Mouse (Mus musculus) kidney, embryonic 16.5 days (tissue): ENCODE data around the gene Tmprss7. TPM values are rescaled to one million over a fixed set of nuclear protein-coding genes. Genes with fewer than 3 reads are reported as not detected.

ENCODE experiments used
- ATAC-seq: fragments of 200-750 bp; cut with Nextera tagmentation; 2 replicates; pipeline ENCODE4 v1.8.0; 2017; ENCODE audit warnings: moderate TSS enrichment; ENCODE audit not compliant: low FRiP score, low TSS enrichment
- H3K27ac ChIP-seq: fragments of 300-500 bp; sonication (generic); 2 replicates; pipeline ENCODE4 v1.5.1; 2014; ENCODE audit warnings: low read length
- H3K27me3 ChIP-seq: fragments of 300-500 bp; sonication (generic); 2 replicates; pipeline ENCODE4 v1.6.1; 2014; ENCODE audit warnings: low read length, control low read depth, mixed read lengths; ENCODE audit not compliant: insufficient read depth
- H3K36me3 ChIP-seq: fragments of 300-500 bp; sonication (generic); 2 replicates; pipeline ENCODE4 v1.6.1; 2014; ENCODE audit warnings: low read length, control low read depth, mixed read lengths; ENCODE audit not compliant: insufficient read depth
- H3K4me1 ChIP-seq: fragments of 300-500 bp; sonication (generic); 2 replicates; pipeline ENCODE4 v1.6.1; 2014; ENCODE audit warnings: low read length, control low read depth, mixed read lengths; ENCODE audit not compliant: insufficient read depth
- H3K4me2 ChIP-seq: fragments of 300-500 bp; sonication (generic); replicated peaks from 2 replicates; pipeline ENCODE4 v1.6.1; 2014; ENCODE audit warnings: low read depth, low read length
- H3K4me3 ChIP-seq: fragments of 300-500 bp; sonication (generic); 2 replicates; pipeline ENCODE4 v1.5.1; 2014; ENCODE audit warnings: mild to moderate bottlenecking, low read length
- H3K9ac ChIP-seq: fragments of 300-500 bp; sonication (generic); replicated peaks from 2 replicates; pipeline ENCODE4 v1.6.1; 2014; ENCODE audit warnings: low read length
- H3K9me3 ChIP-seq: fragments of 300-500 bp; sonication (generic); 2 replicates; pipeline ENCODE4 v1.6.1; 2016; ENCODE audit warnings: low read length, control low read depth
- WGBS: fragments of 180-500 bp; shearing (Covaris S2); extraction: QIAGEN DNeasy Blood & Tissue Kit; methylation state at CpG from one replicate; pipeline ENCODE4 v1.1.7; 2014; 5-methylcytosine and 5-hydroxymethylcytosine counted together
- polyA plus RNA-seq: library from polyadenylated mRNA; unstranded; fragments of >200 nt; fragmentation: Nextera tagmentation; extraction: Ambion mirVana; gene quantifications from 2 replicates; pipeline ENCODE4 v1.2.1, GENCODE M21; 2015

Tmprss7 gene
- polyA plus RNA-seq, 1 experiment from 2014 or later = 0.10 TPM

GRCm38 (mm10) chr16:45658248-45658647 is 35.2 kb downstream of the Tmprss7 start:
- peaks cover 6% of the 10 kb centered on the region; the same call in 1 of the 2 replicates for H3K4me1 ChIP-seq
- no peaks in the 10 kb centered on the region for H3K36me3 ChIP-seq

GRCm38 (mm10) chr16:45657574-45658159 is 35.8 kb downstream of the Tmprss7 start:
- WGBS = 87% methylated on average over 12 of the region's 12 CpGs
- Histone ChIP-seq H3K9ac (no peak overlapping the region), H3K9me3 (no peaks in the 10 kb centered on the region), H3K36me3 (no peaks in the 10 kb centered on the region), H3K4me3 (no peak overlapping the region), H3K4me1 (peaks cover 8% of the 10 kb centered on the region; the same call in 1 of the 2 replicates), H3K27ac (no peak overlapping the region), H3K27me3 (peaks cover 6% of the 10 kb centered on the region), H3K4me2 (no peak overlapping the region)
- no peak for ATAC-seq

More at GRCm38 (mm10) chr16:45658248-45658647, 35.2 kb downstream of the Tmprss7 start:
- no peak overlapping the region for H3K4me2 ChIP-seq
- H3K27ac ChIP-seq = no peak overlapping the region
- 75% methylated on average over 1 of the region's 1 CpGs for WGBS
- H3K9me3 ChIP-seq = no peaks in the 10 kb centered on the region
- no peak overlapping the region for H3K4me3 ChIP-seq
- H3K9ac ChIP-seq = no peak overlapping the region
- ATAC-seq = no peak
- H3K27me3 ChIP-seq = peaks cover 6% of the 10 kb centered on the region

- peak overlapping the region; percentile 62 for H3K4me2 ChIP-seq
- no peaks in the 10 kb centered on the region for H3K9me3 ChIP-seq
- H3K9ac ChIP-seq = no peak overlapping the region
- peaks cover 8% of the 10 kb centered on the region; the same call in 1 of the 2 replicates for H3K4me1 ChIP-seq
- ATAC-seq = 0 out of 2 replicates have a peak, but pooled peaks have one; percentile 5
- peak overlapping the region; percentile 38; the same call in 1 of the 2 replicates for H3K4me3 ChIP-seq
- H3K36me3 ChIP-seq = no peaks in the 10 kb centered on the region
- peaks cover 6% of the 10 kb centered on the region for H3K27me3 ChIP-seq
- 72% methylated on average over 9 of the region's 9 CpGs for WGBS
- H3K27ac ChIP-seq = no peak overlapping the region
Observed at GRCm38 (mm10) chr16:45654465-45654864, 39.0 kb downstream of the Tmprss7 start.

- H3K9ac ChIP-seq = peak within 1 kb of the TSS; percentile 52
- peak within 1 kb of the TSS; percentile 38 for H3K4me3 ChIP-seq
- peak; percentile 88 for ATAC-seq
- H3K4me2 ChIP-seq = peak within 1 kb of the TSS; percentile 62
- 4% methylated on average over 20 of the region's 20 CpGs for WGBS
- H3K9me3 ChIP-seq = no peaks in the 10 kb centered on the region
- peaks cover 6% of the 10 kb centered on the region for H3K27me3 ChIP-seq
- no peaks in the 10 kb centered on the region for H3K36me3 ChIP-seq
- H3K27ac ChIP-seq = no peak within 1 kb of the TSS
- H3K4me1 ChIP-seq = peaks cover 8% of the 10 kb centered on the region; the same call in 1 of the 2 replicates
Observed at GRCm38 (mm10) chr16:45653934-45654332, 39.5 kb downstream of the Tmprss7 start, which contains the start of gene BC016579. TSS of gene BC016579 (minus strand) at chr16:45654068.

GRCm38 (mm10) chr16:45653009-45653933 is 40.2 kb downstream of the Tmprss7 start:
- ATAC-seq = peak; percentile 59; the same call in 1 of the 2 replicates

GRCm38 (mm10) chr16:45651497-45651896 is 42.0 kb downstream of the Tmprss7 start:
- 55% methylated on average over 2 of the region's 2 CpGs for WGBS
- Histone ChIP-seq H3K36me3 (no peaks in the 10 kb centered on the region), H3K9me3 (no peaks in the 10 kb centered on the region)

More at GRCm38 (mm10) chr16:45653009-45653933, 40.2 kb downstream of the Tmprss7 start:
- no peak overlapping the region for H3K27ac ChIP-seq
- H3K9ac ChIP-seq = peak overlapping the region; percentile 52
- WGBS = 11% methylated on average over 17 of the region's 17 CpGs
- H3K4me3 ChIP-seq = peak overlapping the region; percentile 38
- peaks cover 8% of the 10 kb centered on the region; the same call in 1 of the 2 replicates for H3K4me1 ChIP-seq
- H3K9me3 ChIP-seq = no peaks in the 10 kb centered on the region
- peaks cover 6% of the 10 kb centered on the region for H3K27me3 ChIP-seq
- H3K36me3 ChIP-seq = no peaks in the 10 kb centered on the region
- H3K4me2 ChIP-seq = peak overlapping the region; percentile 62

GRCm38 (mm10) chr16:45644380-45644779 is 49.1 kb downstream of the Tmprss7 start:
- no peaks in the 10 kb centered on the region for H3K36me3 ChIP-seq
- no peak overlapping the region for H3K4me3 ChIP-seq
- ATAC-seq = 0 out of 2 replicates have a peak, but pooled peaks have one; percentile 54
- 67% methylated on average over 6 of the region's 6 CpGs for WGBS
- H3K4me2 ChIP-seq = no peak overlapping the region
- no peaks in the 10 kb centered on the region for H3K4me1 ChIP-seq
- H3K9ac ChIP-seq = no peak overlapping the region
- no peaks in the 10 kb centered on the region for H3K9me3 ChIP-seq
- H3K27ac ChIP-seq = no peak overlapping the region
- no peaks in the 10 kb centered on the region for H3K27me3 ChIP-seq

More at GRCm38 (mm10) chr16:45651497-45651896, 42.0 kb downstream of the Tmprss7 start:
- no peak overlapping the region for H3K9ac ChIP-seq
- H3K4me3 ChIP-seq = no peak overlapping the region
- H3K27me3 ChIP-seq = peaks cover 6% of the 10 kb centered on the region
- no peak for ATAC-seq
- peaks cover 8% of the 10 kb centered on the region; the same call in 1 of the 2 replicates for H3K4me1 ChIP-seq
- no peak overlapping the region for H3K4me2 ChIP-seq
- H3K27ac ChIP-seq = no peak overlapping the region

- Histone ChIP-seq H3K27ac (no peak overlapping the region), H3K9me3 (no peaks in the 10 kb centered on the region), H3K9ac (no peak overlapping the region), H3K27me3 (no peaks in the 10 kb centered on the region), H3K4me2 (no peak overlapping the region), H3K36me3 (no peaks in the 10 kb centered on the region), H3K4me3 (no peak overlapping the region), H3K4me1 (no peaks in the 10 kb centered on the region)
- 82% methylated on average over 3 of the region's 3 CpGs for WGBS
- ATAC-seq = no peak
Observed at GRCm38 (mm10) chr16:45643944-45644343, 49.5 kb downstream of the Tmprss7 start.

GRCm38 (mm10) chr16:45641301-45641700 is 52.2 kb downstream of the Tmprss7 start:
- Histone ChIP-seq H3K4me1 (no peaks in the 10 kb centered on the region), H3K4me3 (no peak overlapping the region), H3K27ac (no peak overlapping the region), H3K4me2 (no peak overlapping the region), H3K9ac (no peak overlapping the region), H3K27me3 (no peaks in the 10 kb centered on the region), H3K36me3 (no peaks in the 10 kb centered on the region), H3K9me3 (no peaks in the 10 kb centered on the region)
- WGBS = 64% methylated on average over 3 of the region's 3 CpGs
- ATAC-seq = no peak
